Mouse (Mus musculus) limb, embryonic 14.5 days (tissue): ENCODE data around the gene Sertad1. TPM values are rescaled to one million over a fixed set of nuclear protein-coding genes. Genes with fewer than 3 reads are reported as not detected.

Experiments
- ATAC-seq: fragments of 200-750 bp; cut with Nextera tagmentation; 2 replicates; pipeline ENCODE4 v1.8.0; 2017; ENCODE audit warnings: low read depth, moderate number of reproducible peaks, moderate TSS enrichment; ENCODE audit not compliant: low FRiP score
- DNase-seq: peaks from one replicate; pipeline ENCODE4 v3.0.0-alpha.2; 2015; ENCODE audit warnings: low spot score
- H3K27ac ChIP-seq: fragments of 300-500 bp; sonication (generic); replicated peaks from 2 replicates; pipeline ENCODE4 v1.5.1; 2014; ENCODE audit warnings: low read depth, mild to moderate bottlenecking, low read length, moderate library complexity, mixed read lengths
- H3K27me3 ChIP-seq: fragments of 300-500 bp; sonication (generic); 2 replicates; pipeline ENCODE4 v1.6.1; 2014; ENCODE audit warnings: low read length, mixed read lengths; ENCODE audit not compliant: control insufficient read depth, insufficient read depth
- H3K36me3 ChIP-seq: fragments of 300-500 bp; sonication (generic); 2 replicates; pipeline ENCODE4 v1.6.1; 2014; ENCODE audit warnings: mild to moderate bottlenecking, low read length, moderate library complexity, mixed read lengths; ENCODE audit not compliant: control insufficient read depth, insufficient read depth
- H3K4me1 ChIP-seq: fragments of 300-500 bp; sonication (generic); 2 replicates; pipeline ENCODE4 v1.6.1; 2014; ENCODE audit warnings: antibody characterized with exemption, low read length, mixed read lengths; ENCODE audit not compliant: control insufficient read depth, insufficient read depth
- H3K4me2 ChIP-seq: fragments of 300-500 bp; sonication (generic); replicated peaks from 2 replicates; pipeline ENCODE4 v1.6.1; 2014; ENCODE audit warnings: low read depth, mild to moderate bottlenecking, low read length, moderate library complexity; ENCODE audit not compliant: severe bottlenecking
- H3K4me3 ChIP-seq: fragments of 300-500 bp; sonication (generic); replicated peaks from 2 replicates; pipeline ENCODE4 v1.5.1; 2014; ENCODE audit warnings: low read length
- H3K9ac ChIP-seq: fragments of 300-500 bp; sonication (generic); 2 replicates; pipeline ENCODE4 v1.6.1; 2014; ENCODE audit warnings: mild to moderate bottlenecking, low read depth, low read length, moderate library complexity; ENCODE audit not compliant: severe bottlenecking
- H3K9me3 ChIP-seq: fragments of 300-500 bp; sonication (generic); 2 replicates; pipeline ENCODE4 v1.6.1; 2016; ENCODE audit warnings: low read length; ENCODE audit not compliant: control insufficient read depth
- POLR2A ChIP-seq: fragments of 200-500 bp; IDR thresholded peaks from 2 replicates; pipeline ENCODE4 v1.8.0; 2012; ENCODE audit warnings: inconsistent platforms, mild to moderate bottlenecking, moderate library complexity, borderline replicate concordance; ENCODE audit not compliant: insufficient read depth, insufficient read length; ENCODE audit errors: extremely low read depth
- WGBS: fragments of 180-500 bp; shearing (Covaris S2); extraction: QIAGEN DNeasy Blood & Tissue Kit; methylation state at CpG from one replicate; pipeline ENCODE4 v1.1.7; 2014; 5-methylcytosine and 5-hydroxymethylcytosine counted together
- polyA plus RNA-seq, 2 experiments: library from polyadenylated mRNA; depleted of rRNA in 1 of 2; stranded (reverse) in 1 of 2; unstranded in 1 of 2; fragments of >200 nt; fragmentation: Nextera tagmentation in 1 of 2; extraction: Ambion mirVana in 1 of 2; gene quantifications; 2 replicates each; pipeline versions ENCODE4 v1.2.1 to v1.2.3; 2012 to 2014

Gene Sertad1
- polyA plus RNA-seq, 2 experiments, result 23.3 to 39.4 TPM

DNA sequence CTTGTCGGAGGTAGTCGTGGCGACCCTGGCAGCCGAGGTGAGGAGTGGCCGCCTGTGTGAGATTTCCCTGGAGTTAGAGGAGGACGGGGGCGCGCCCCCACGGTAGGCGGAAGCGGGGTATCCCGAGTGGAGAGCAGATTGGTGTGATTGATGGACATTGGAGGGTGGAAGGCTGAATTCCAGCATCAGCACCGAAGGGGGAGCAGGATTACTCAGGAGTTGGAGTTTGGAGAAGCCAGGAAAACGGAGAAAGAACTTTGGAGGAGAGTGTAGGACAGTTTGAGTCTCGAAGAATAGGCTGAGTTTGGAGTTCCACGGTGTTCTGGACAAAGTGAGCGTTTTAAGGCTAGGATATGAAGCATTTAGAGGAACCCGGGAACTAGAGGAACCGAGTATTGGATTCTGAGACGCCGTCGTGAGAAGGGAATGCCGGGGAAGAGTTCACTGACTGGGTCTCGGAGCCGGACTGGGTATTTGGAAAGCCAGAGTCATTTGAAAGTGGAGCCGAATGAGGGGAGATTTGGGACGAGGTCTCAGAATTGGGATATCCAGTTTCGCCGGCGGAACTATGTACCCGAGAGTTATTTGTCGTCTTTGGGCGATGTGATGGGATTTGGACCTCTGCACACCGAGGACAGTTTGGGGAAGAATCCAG, 12.7 kb upstream of the Sertad1 start:
- Histone ChIP-seq H3K27ac (peak overlapping the region; percentile 91), H3K4me2 (peak overlapping the region; percentile 38), H3K9me3 (no peaks in the 10 kb centered on the region), H3K4me3 (peak overlapping the region; percentile 67), H3K9ac (peak overlapping the region; percentile 62), H3K27me3 (no peaks in the 10 kb centered on the region), H3K4me1 (peaks cover 10% of the 10 kb centered on the region), H3K36me3 (peaks cover 18% of the 10 kb centered on the region)
- WGBS, result under 1% methylated on average over 34 of the region's 34 CpGs
- no peak for DNase-seq
- TF ChIP-seq POLR2A, result no peak
- ATAC-seq, result no peak

DNA sequence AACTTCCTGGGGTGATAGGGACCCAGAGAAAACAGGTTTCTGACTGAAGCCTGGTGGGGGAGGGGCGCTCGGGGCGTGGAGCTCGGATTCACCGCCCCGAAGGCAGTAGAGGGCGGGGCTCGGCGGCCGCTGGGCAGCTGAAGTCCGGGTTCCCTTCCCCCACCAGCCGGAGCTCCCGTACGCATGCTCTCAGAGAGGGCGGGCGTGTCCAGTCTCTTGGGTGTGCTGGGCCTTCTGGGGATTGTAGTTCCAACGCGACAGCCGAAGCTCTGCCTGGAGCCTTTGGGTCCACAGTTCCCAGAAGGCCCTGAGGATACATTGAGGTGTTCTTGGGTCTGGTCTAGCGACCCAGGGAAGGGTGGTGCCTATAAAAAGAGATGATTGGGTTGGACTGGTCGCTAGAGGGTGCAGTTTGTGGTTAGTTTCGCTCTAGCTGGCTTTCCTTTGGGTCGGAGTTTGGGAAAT, 12.2 kb upstream of the Sertad1 start:
- no peak for TF ChIP-seq POLR2A
- no peaks in the 10 kb centered on the region for H3K9me3 ChIP-seq
- H3K27ac ChIP-seq, result peak overlapping the region; percentile 91
- H3K4me2 ChIP-seq, result peak overlapping the region; percentile 38
- H3K36me3 ChIP-seq, result peaks cover 18% of the 10 kb centered on the region
- ATAC-seq, result peak; percentile 77
- under 1% methylated on average over 23 of the region's 23 CpGs for WGBS
- H3K4me1 ChIP-seq, result peaks cover 10% of the 10 kb centered on the region
- H3K4me3 ChIP-seq, result peak overlapping the region; percentile 67
- peak overlapping the region; percentile 62 for H3K9ac ChIP-seq
- H3K27me3 ChIP-seq, result no peaks in the 10 kb centered on the region
- DNase-seq, result peak; percentile 98

- no peak for TF ChIP-seq POLR2A
- H3K9ac ChIP-seq, result no peak overlapping the region
- peak overlapping the region; percentile 67 for H3K4me3 ChIP-seq
- DNase-seq (no peak), ATAC-seq (no peak)
- peaks cover 18% of the 10 kb centered on the region for H3K36me3 ChIP-seq
- H3K4me1 ChIP-seq, result peaks cover 10% of the 10 kb centered on the region
- 88% methylated on average over 2 of the region's 2 CpGs for WGBS
- peak overlapping the region; percentile 38; the same call in 1 of the 2 replicates for H3K4me2 ChIP-seq
- H3K27me3 ChIP-seq, result no peaks in the 10 kb centered on the region
- H3K27ac ChIP-seq, result no peak overlapping the region
- H3K9me3 ChIP-seq, result no peaks in the 10 kb centered on the region
Measured at GRCm38 (mm10) chr7:27475596-27475995, 11.1 kb upstream of the Sertad1 start.

DNA sequence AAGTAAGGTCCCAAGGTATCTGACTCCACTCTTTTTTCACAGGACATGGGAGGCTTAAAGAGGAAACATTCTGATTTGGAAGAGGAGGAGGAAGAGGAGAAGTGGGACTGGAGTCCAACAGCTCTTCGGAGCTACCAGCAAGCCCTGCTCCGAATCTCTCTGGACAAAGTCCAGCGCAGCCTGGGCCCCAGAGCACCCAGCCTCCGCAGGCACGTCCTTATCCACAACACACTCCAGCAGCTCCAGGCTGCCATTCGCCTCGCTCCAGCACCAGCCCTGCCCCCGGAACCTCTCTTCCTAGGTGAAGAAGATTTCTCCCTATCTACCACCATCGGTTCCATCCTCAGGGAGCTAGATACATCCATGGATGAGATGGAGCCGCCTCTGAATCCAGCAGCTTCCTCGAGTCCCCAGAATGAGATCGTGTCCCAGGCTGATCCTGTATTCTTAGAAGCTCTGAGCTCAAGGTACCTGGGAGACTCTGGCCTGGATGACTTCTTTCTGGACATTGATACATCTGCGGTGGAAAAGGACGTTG, 10.5 kb upstream of the Sertad1 start:
- Histone ChIP-seq H3K4me3 (no peak overlapping the region), H3K36me3 (peaks cover 18% of the 10 kb centered on the region), H3K27me3 (no peaks in the 10 kb centered on the region), H3K4me1 (peaks cover 10% of the 10 kb centered on the region), H3K4me2 (no peak overlapping the region), H3K9me3 (no peaks in the 10 kb centered on the region), H3K9ac (no peak overlapping the region), H3K27ac (no peak overlapping the region)
- ATAC-seq, result no peak
- 95% methylated on average over 14 of the region's 14 CpGs for WGBS
- DNase-seq, result no peak
- no peak for TF ChIP-seq POLR2A

DNA sequence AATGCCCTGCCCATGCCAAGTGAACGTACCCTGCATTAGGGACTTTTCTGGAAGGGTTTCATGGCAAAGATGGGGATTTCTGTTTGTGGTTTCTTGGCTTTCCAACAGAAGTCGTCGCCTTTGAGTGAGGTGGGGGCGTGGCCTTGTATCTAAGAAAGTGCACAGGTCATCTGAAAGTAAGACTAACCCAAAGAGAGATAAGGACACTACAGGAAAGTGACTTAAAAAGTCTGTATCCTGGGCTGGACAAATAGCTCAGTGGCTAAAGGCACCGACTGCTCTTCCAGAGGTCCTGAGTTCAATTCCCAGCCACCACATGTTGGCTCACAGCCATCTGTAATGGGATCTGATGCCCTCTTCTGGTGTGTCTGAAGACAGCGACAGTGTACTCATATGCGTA, 8.1 kb upstream of the Sertad1 start:
- no peak overlapping the region for H3K4me3 ChIP-seq
- 0 out of 2 replicates have a peak, but pooled peaks cover 7% of the 10 kb centered on the region for H3K4me1 ChIP-seq
- no peaks in the 10 kb centered on the region for H3K27me3 ChIP-seq
- no peak for ATAC-seq
- H3K9ac ChIP-seq, result no peak overlapping the region
- H3K9me3 ChIP-seq, result no peaks in the 10 kb centered on the region
- TF ChIP-seq POLR2A, result no peak
- H3K36me3 ChIP-seq, result peaks cover 18% of the 10 kb centered on the region
- no peak for DNase-seq
- no peak overlapping the region for H3K4me2 ChIP-seq
- 82% methylated on average over 7 of the region's 7 CpGs for WGBS
- H3K27ac ChIP-seq, result no peak overlapping the region
